Mouse (Mus musculus) liver (tissue): ENCODE measurements around the gene Dclk1.

Experiments used
- DNase-seq: peaks from one replicate; pipeline ENCODE4 v3.0.0-alpha.2; 2020; ENCODE audit warnings: mixed read lengths

Dclk1 gene

GRCm38 (mm10) chr3:55337671-55338070 lies 95.5 kb downstream of the Dclk1 start:
- DNase-seq = no peak

GRCm38 (mm10) chr3:55342445-55342844 lies 100.3 kb downstream of the Dclk1 start:
- no peak for DNase-seq

GRCm38 (mm10) chr3:55347371-55348025 lies 105.3 kb downstream of the Dclk1 start:
- DNase-seq = no peak

- DNase-seq = no peak
These were observed 105.8 kb downstream of the Dclk1 start for GRCm38 (mm10) chr3:55348026-55348390.

- no peak for DNase-seq
These were observed 108.0 kb downstream of the Dclk1 start for GRCm38 (mm10) chr3:55350194-55350593.

- no peak for DNase-seq
These were observed 109.3 kb downstream of the Dclk1 start for GRCm38 (mm10) chr3:55351281-55352052.

- no peak for DNase-seq
These were observed 110.4 kb downstream of the Dclk1 start for GRCm38 (mm10) chr3:55352529-55352928.

- no peak for DNase-seq
These were observed 111.0 kb downstream of the Dclk1 start for GRCm38 (mm10) chr3:55353169-55353568.

GRCm38 (mm10) chr3:55353909-55354511 lies 111.8 kb downstream of the Dclk1 start:
- DNase-seq = no peak

GRCm38 (mm10) chr3:55354765-55355164 lies 112.6 kb downstream of the Dclk1 start:
- no peak for DNase-seq

GRCm38 (mm10) chr3:55358486-55358885 lies 116.3 kb downstream of the Dclk1 start:
- DNase-seq = no peak

GRCm38 (mm10) chr3:55360836-55361235 lies 118.7 kb downstream of the Dclk1 start:
- DNase-seq = no peak

GRCm38 (mm10) chr3:55367166-55367565 lies 125.0 kb downstream of the Dclk1 start:
- no peak for DNase-seq

GRCm38 (mm10) chr3:55369156-55369555 lies 127.0 kb downstream of the Dclk1 start:
- no peak for DNase-seq

- DNase-seq = peak; percentile 9
These were observed 131.5 kb downstream of the Dclk1 start for GRCm38 (mm10) chr3:55373689-55374088.

- no peak for DNase-seq
These were observed 136.4 kb downstream of the Dclk1 start for GRCm38 (mm10) chr3:55378591-55378990.

- no peak for DNase-seq
These were observed 138.3 kb downstream of the Dclk1 start for GRCm38 (mm10) chr3:55380471-55380870.

- DNase-seq = no peak
These were observed 150.4 kb downstream of the Dclk1 start for GRCm38 (mm10) chr3:55392605-55393004.

GRCm38 (mm10) chr3:55393549-55393948 lies 151.4 kb downstream of the Dclk1 start:
- no peak for DNase-seq

GRCm38 (mm10) chr3:55396792-55397191 lies 154.6 kb downstream of the Dclk1 start:
- DNase-seq = no peak

GRCm38 (mm10) chr3:55397752-55398693 lies 155.9 kb downstream of the Dclk1 start:
- no peak for DNase-seq

- DNase-seq = no peak
These were observed 159.1 kb downstream of the Dclk1 start for GRCm38 (mm10) chr3:55401236-55401635.

- DNase-seq = no peak
These were observed 162.6 kb downstream of the Dclk1 start for GRCm38 (mm10) chr3:55404751-55405150.
